Mouse (Mus musculus) ES-Bruce4 (cell line): ENCODE results near the gene Gse1.

Experiments used
- CTCF ChIP-seq: IDR thresholded peaks from one replicate; pipeline ENCODE4 v1.8.1; 2011; ENCODE audit warnings: low read depth, low read length
- EP300 ChIP-seq: IDR thresholded peaks from 2 replicates; pipeline ENCODE4 v1.6.1; 2011; ENCODE audit warnings: low read depth, low read length; ENCODE audit not compliant: insufficient read depth
- POLR2A ChIP-seq: IDR thresholded peaks from one replicate; pipeline ENCODE4 v1.8.1; 2011; ENCODE audit warnings: low read length; ENCODE audit not compliant: insufficient read depth

GRCm38 (mm10) chr8:120225421-120226151 is 2.7 kb upstream of the Gse1 start:
- TF ChIP-seq CTCF (no peak), POLR2A (no peak), EP300 (no peak)
